Mouse (Mus musculus) heart, adult 2 months (tissue): ENCODE measurements at regions not wholly inside any gene's neighbourhood (a gene's known extent, or its start where the extent isn't known, plus 50 kb on each side); places are given as distances from the start of the nearest gene placed in this dataset.

ENCODE experiments used
- CTCF ChIP-seq: fragments of 200-600 bp; IDR thresholded peaks from 2 replicates; pipeline ENCODE4 v1.8.1; 2022; ENCODE audit warnings: antibody characterized with exemption, mild to moderate bottlenecking, moderate library complexity
- EP300 ChIP-seq: fragments of 200-500 bp; IDR thresholded peaks from 2 replicates; pipeline ENCODE4 v1.6.1; 2011; ENCODE audit warnings: low read depth, low read length, control low read depth; ENCODE audit not compliant: insufficient read depth
- POLR2A ChIP-seq: fragments of 200-500 bp; IDR thresholded peaks from 2 replicates; pipeline ENCODE4 v1.6.1; 2011; ENCODE audit warnings: mild to moderate bottlenecking, low read depth, low read length, control low read depth; ENCODE audit not compliant: insufficient read depth

GRCm38 (mm10) chr12:107859750-107860149, 143.7 kb downstream of the Bcl11b start:
- no peak for TF ChIP-seq CTCF
- TF ChIP-seq POLR2A: no peak
- no peak for TF ChIP-seq EP300
